Mouse (Mus musculus) liver, adult 2 months (tissue): Measurements from ENCODE around the gene Got1. TPM values are rescaled to one million over a fixed set of nuclear protein-coding genes. Genes with fewer than 3 reads are reported as not detected.

ENCODE experiments used
- DNase-seq: peaks from one replicate; pipeline ENCODE4 v3.0.0-alpha.2; 2011; ENCODE audit warnings: low read depth, low spot score; ENCODE audit errors: extremely low read depth
- H3K27ac ChIP-seq: fragments of 200-500 bp; replicated peaks from 2 replicates; pipeline ENCODE4 v1.5.1; 2012; ENCODE audit warnings: low read depth, mild to moderate bottlenecking, control low read depth, inconsistent platforms, low read length; ENCODE audit not compliant: insufficient read depth
- H3K27me3 ChIP-seq: fragments of 200-500 bp; 2 replicates; pipeline ENCODE4 v1.6.1; 2012; ENCODE audit warnings: mild to moderate bottlenecking, moderate library complexity, low read length, inconsistent platforms; ENCODE audit not compliant: control insufficient read depth, insufficient read depth
- H3K36me3 ChIP-seq: fragments of 200-500 bp; 2 replicates; pipeline ENCODE4 v1.6.1; 2012; ENCODE audit warnings: low read length, inconsistent platforms; ENCODE audit not compliant: control insufficient read depth, insufficient read depth
- H3K4me1 ChIP-seq: fragments of 200-500 bp; 2 replicates; pipeline ENCODE4 v1.6.1; 2011; ENCODE audit warnings: low read length; ENCODE audit not compliant: control insufficient read depth, insufficient read depth
- H3K4me3 ChIP-seq: fragments of 200-500 bp; 2 replicates; pipeline ENCODE4 v1.5.1; 2011; ENCODE audit warnings: low read depth, mild to moderate bottlenecking, control low read depth, low read length, moderate library complexity; ENCODE audit not compliant: insufficient read depth
- H3K79me2 ChIP-seq: fragments of 200-500 bp; 2 replicates; pipeline ENCODE4 v1.6.1; 2012; ENCODE audit warnings: inconsistent platforms, mild to moderate bottlenecking, low read length, moderate library complexity; ENCODE audit not compliant: control insufficient read depth, insufficient read depth
- H3K9ac ChIP-seq: fragments of 200-500 bp; 2 replicates; pipeline ENCODE4 v1.6.1; 2012; ENCODE audit warnings: low read depth, mild to moderate bottlenecking, control low read depth, inconsistent platforms, low read length
- CTCF ChIP-seq: fragments of 200-500 bp; IDR thresholded peaks from 2 replicates; pipeline ENCODE4 v1.5.1; 2011; ENCODE audit warnings: low read depth, low read length, control low read depth
- POLR2A ChIP-seq: fragments of 200-500 bp; IDR thresholded peaks from 2 replicates; pipeline ENCODE4 v1.6.1; 2011; ENCODE audit warnings: low read length, control low read depth; ENCODE audit not compliant: insufficient read depth; ENCODE audit errors: extremely low read depth
- WGBS: fragments of 180-500 bp; shearing (Covaris S2); methylation state at CpG from one replicate; pipeline ENCODE4 v1.1.7; 2018; 5-methylcytosine and 5-hydroxymethylcytosine counted together
- polyA plus RNA-seq: library from polyadenylated mRNA; depleted of rRNA; stranded (reverse); fragments of >200 nt; gene quantifications from 2 replicates; pipeline ENCODE4 v1.2.3, GENCODE M21; 2012
- total RNA-seq: library from RNA; depleted of rRNA; stranded (reverse); fragments of >200 nt; gene quantifications from 2 replicates; pipeline ENCODE4 v1.2.3, GENCODE M21; 2014

Got1 gene
- total and polyA plus RNA-seq, 2 experiments = 206 to 272 TPM

- H3K36me3 ChIP-seq = no peaks in the 10 kb centered on the region
- H3K27me3 ChIP-seq = no peaks in the 10 kb centered on the region; the same call in 1 of the 2 replicates
- H3K9ac ChIP-seq = no peak overlapping the region
- DNase-seq = no peak
- 82% methylated on average over 4 of the region's 4 CpGs for WGBS
- H3K79me2 ChIP-seq = no peaks in the 10 kb centered on the region
- H3K4me3 ChIP-seq = no peak overlapping the region
- no peaks in the 10 kb centered on the region for H3K4me1 ChIP-seq
- TF ChIP-seq CTCF (no peak), POLR2A (no peak)
- H3K27ac ChIP-seq = no peak overlapping the region
These were observed 37.4 kb upstream of the Got1 start for GRCm38 (mm10) chr19:43561841-43562240.

- no peak for DNase-seq
- TF ChIP-seq POLR2A (no peak), CTCF (no peak)
- Histone ChIP-seq H3K36me3 (no peaks in the 10 kb centered on the region), H3K4me1 (no peaks in the 10 kb centered on the region), H3K79me2 (no peaks in the 10 kb centered on the region), H3K27ac (no peak overlapping the region), H3K27me3 (no peaks in the 10 kb centered on the region; the same call in 1 of the 2 replicates), H3K4me3 (no peak overlapping the region), H3K9ac (no peak overlapping the region)
- WGBS = 76% methylated on average over 2 of the region's 2 CpGs
These were observed 35.8 kb upstream of the Got1 start for GRCm38 (mm10) chr19:43560244-43560643.

- peaks cover 7% of the 10 kb centered on the region; the same call in 1 of the 2 replicates for H3K27me3 ChIP-seq
- TF ChIP-seq POLR2A = no peak
- no peak for TF ChIP-seq CTCF
- H3K4me3 ChIP-seq = no peak overlapping the region
- H3K79me2 ChIP-seq = no peaks in the 10 kb centered on the region
- DNase-seq = no peak
- no peak overlapping the region for H3K9ac ChIP-seq
- 57% methylated on average over 6 of the region's 6 CpGs for WGBS
- H3K4me1 ChIP-seq = no peaks in the 10 kb centered on the region
- H3K27ac ChIP-seq = no peak overlapping the region
- H3K36me3 ChIP-seq = no peaks in the 10 kb centered on the region
These were observed 27.1 kb upstream of the Got1 start for GRCm38 (mm10) chr19:43551493-43551890.

- Histone ChIP-seq H3K36me3 (no peaks in the 10 kb centered on the region), H3K27me3 (peaks cover 11% of the 10 kb centered on the region; the same call in 1 of the 2 replicates), H3K27ac (no peak overlapping the region), H3K79me2 (no peaks in the 10 kb centered on the region), H3K4me3 (no peak overlapping the region), H3K9ac (no peak overlapping the region), H3K4me1 (no peaks in the 10 kb centered on the region)
- WGBS = 84% methylated on average over 18 of the region's 18 CpGs
- DNase-seq = no peak
- TF ChIP-seq CTCF (no peak), POLR2A (no peak)
These were observed 26.5 kb upstream of the Got1 start for GRCm38 (mm10) chr19:43550706-43551492.

GRCm38 (mm10) chr19:43548060-43548459 is 23.7 kb upstream of the Got1 start:
- H3K27me3 ChIP-seq = peaks cover 16% of the 10 kb centered on the region; the same call in 1 of the 2 replicates
- H3K36me3 ChIP-seq = no peaks in the 10 kb centered on the region
- DNase-seq = no peak
- H3K9ac ChIP-seq = no peak overlapping the region
- WGBS = 82% methylated on average over 5 of the region's 5 CpGs
- no peaks in the 10 kb centered on the region for H3K79me2 ChIP-seq
- H3K4me1 ChIP-seq = no peaks in the 10 kb centered on the region
- H3K27ac ChIP-seq = no peak overlapping the region
- TF ChIP-seq CTCF (no peak), POLR2A (no peak)
- no peak overlapping the region for H3K4me3 ChIP-seq
